Mouse (Mus musculus) B cell, adult 2 months (primary cell): ENCODE data around the gene Ncor1.
"Not testable (repeated sequence)": the region's sequence is repeated elsewhere in the genome, so short reads cannot be mapped to it uniquely, and the experiment has no call there.

Experiments
- DNase-seq, 2 experiments: peaks; one replicate each; pipeline ENCODE4 v3.0.0; 2022

The Ncor1 gene

DNA sequence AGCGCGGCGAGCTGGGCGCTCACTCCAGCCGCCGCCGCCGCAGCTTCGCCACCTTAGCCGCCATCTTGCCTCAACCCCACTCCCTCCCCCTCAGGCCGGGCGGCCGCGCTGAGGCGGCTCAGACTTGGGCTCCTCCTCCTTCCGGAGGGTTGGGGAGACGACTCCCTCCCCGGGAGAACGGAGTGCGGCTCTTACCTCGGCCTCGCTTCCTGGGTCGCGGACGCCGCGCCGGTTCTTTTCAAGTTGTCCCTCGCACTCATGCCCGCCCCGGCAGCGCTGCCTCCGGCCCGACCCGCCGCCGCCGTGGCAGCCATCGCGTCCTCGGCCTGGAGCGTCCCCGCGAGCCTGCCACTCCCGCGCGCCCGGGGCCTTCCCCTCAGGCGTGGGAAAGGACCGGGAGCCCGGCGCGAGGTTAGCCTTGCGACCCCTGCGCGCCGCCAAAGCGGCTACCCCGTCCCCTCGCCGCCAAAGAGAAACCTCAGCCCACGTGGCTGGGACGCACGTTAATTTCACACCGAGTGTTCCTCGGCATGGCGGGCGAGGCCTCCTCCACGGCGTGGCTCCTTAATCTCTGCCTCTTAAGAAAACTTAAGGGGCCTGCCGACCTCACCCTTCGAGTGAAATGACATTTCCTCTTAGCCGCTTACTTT, 975 bp downstream of the Ncor1 start:
- DNase-seq: peak; percentile 90

DNA sequence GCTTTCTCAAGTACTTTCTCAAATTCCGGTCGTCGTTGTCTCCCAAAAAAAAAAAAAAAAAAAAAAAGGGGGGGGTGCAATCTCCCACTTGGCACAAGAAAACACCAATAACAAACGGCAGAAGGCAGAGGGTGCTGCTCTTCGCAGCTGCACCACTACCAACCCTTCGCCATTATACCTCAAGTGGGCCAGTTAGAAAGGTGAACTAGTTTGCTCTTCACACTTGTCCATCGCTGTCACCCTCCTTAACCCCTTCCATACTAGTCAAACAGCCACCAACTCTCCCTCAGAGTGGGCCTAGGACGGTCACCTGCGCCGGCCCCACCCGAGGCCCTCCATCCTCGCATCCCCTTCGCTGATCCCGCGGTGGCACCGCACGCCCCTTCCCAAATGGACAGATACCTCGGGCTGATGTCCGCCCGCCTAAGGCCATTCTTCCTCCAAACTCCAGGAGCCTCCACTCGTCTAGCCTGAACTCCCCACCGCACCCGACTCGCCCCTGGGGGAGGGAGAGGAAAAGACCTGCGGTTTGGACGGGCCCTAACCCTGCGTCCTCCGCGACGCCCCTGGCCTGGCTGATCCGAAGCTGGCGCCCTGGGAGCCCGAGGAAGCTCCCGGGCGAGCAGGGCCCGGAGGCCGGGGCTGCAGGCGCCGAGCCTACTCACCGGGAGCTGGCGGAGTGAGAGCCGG, 1.7 kb downstream of the Ncor1 start:
- no peak for DNase-seq

DNA sequence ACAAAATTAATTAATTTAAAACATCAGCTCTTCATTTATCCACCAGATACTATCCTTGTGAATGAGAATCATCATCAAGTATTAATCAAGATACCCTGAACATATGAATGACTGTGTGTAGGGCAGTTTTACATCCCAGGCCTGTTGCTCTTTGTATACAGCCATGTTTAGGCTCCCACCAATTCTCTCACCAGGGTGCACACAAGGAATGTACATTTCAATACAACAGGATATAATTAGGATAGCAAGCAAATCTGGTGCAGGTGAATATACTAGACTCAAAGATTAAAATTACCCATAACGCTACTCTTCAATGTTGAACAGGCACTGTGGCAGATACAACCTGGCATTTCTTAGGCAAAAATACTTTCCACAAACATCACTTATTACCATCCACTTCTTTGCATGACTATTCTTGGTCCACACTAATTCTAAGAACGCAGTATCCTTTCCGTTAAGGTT, 2.3 kb downstream of the Ncor1 start:
- no peak for DNase-seq

DNA sequence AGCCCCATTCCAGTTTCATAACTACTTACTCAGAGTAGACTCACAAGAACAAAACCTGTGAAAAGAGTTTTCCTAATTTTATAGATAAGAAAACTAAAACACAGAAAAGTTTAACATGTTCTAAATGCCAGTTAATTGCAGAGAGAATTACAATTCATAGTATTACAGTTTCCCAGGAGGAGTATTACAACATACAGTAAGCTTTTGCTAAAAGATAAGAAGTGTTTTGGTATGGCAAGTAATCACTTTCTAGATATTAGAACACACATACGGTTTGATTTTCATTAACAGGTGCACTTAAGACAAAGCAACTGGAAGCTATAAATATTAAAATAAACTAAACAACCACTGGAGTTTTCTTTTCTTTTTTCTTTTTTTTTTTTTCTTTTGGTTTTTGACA, 3.1 kb downstream of the Ncor1 start:
- no peak for DNase-seq

DNA sequence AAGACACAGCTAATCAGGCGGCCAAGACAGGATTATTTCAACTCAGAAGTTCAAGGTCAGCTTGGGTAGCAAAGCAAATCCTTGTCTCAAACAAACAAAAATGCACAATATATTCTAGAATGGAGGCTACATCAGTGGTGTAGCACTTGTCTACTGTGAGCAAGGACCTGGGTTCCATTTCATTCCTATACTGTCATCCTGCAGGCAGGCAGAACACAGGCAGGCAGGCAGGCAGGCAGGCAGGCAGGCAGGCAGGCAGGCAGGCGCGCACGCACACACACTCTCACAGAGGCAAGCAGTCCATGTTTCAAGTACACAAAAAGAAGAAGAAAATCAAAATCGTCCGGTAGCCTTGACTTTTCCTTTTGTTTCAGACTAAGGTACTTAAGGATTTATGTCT, 9.4 kb downstream of the Ncor1 start:
- DNase-seq: no peak

DNA sequence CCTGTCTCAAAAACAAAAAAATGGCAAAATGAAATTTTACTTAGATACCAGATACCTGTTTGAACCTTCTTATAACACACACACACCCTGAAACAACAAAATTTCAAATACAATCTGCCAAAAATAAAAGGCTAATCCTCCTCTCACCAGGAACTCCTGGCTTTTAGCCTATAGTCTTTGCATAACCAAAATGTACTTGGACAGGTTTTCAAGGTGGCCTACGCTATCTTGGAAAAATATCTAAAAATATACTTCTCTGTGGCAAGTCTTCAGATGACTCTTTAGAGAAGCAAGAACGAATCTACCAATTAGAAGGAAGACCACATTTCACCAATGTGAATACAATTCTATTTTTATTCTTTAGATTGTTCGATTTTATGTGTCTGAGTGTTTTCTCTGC, 12.5 kb downstream of the Ncor1 start:
- no peak for DNase-seq

DNA sequence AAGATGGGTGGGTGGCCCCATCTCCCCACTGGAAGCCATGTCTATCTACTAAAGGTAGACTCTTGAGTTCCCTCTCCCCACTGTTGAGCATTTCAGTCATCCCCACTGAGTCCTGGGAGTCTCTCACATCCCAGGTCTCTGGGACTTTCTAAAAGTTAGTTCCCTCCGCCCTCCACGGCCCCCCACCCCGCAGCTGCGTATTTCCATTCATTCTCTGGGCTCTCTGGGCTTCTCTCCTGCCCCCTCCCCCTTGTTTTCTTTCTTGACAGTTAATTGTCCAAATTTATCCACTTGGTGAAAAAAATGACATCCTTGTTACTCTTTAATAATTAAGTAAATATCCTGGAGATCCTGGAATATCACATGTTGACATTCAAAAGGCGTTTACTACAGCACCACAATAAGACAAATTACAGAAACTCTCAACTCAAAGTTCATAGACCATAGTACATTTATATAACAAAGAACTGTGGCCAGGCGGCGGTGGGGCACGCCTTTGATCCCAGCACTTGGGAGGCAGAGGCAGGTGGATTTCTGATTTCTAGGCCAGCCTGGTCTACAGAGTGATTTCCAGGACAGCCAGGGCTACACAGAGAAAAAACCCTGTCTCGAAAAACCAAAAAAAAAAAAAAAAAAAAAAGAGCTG, 17.5 kb downstream of the Ncor1 start:
- DNase-seq: no peak

DNA sequence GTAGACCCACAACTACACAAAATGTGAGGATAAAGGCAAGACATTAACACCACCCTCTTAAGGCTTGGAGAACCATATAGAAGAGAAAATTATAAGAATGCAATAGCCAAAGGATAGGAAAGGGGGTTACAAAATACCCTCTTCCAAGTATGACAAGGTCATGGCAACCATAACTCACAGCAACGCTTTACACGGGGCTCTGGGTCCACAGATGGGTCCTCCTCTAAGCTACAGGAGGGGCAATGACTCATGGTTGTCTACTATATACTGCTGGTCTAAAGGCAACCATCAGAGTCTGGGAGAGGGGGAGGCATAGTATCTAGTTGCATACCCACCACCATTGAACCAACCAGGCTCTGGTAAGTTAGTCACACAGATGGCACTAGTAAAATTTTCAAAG, 26.1 kb downstream of the Ncor1 start:
- no peak for DNase-seq

DNA sequence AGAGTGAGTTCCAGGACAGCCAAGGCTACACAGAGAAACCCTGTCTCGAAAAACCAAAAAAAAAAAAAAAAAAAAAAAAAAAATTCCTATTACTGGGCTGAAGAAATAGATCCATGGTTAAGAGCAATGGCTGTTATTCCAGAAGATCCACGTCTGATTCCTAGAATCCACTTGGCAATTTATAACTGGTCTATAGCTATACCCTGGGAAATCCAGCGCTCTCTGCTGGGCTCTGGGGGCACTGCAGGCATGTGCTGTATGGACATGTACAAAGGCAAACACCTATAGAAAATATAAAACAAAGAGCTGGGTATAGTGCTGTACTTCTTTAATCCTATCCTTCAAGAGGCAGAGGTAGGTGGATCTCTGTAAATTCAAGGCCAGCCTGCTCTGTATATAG, 31.2 kb downstream of the Ncor1 start:
- peak; percentile 67 to 73 for DNase-seq

DNA sequence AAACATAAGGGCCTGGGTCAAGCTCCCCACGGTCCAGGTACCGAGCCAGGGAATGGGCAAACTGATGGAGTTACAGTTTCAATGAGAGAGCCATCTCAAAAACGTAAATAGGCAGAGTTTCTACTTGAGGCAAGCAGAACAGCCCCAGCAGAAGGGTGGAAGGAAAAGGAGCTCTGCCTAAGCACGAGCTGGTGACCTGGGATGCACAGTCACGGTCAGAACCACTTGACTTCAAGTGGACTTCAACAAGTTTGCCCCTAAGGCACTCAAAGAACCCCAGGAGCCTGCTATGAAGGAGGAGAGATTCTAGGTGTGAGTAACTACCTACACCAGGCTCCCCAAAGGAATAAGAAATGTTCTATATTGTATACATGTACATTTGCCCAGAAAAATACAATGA, 32.1 kb downstream of the Ncor1 start:
- no peak for DNase-seq

DNA sequence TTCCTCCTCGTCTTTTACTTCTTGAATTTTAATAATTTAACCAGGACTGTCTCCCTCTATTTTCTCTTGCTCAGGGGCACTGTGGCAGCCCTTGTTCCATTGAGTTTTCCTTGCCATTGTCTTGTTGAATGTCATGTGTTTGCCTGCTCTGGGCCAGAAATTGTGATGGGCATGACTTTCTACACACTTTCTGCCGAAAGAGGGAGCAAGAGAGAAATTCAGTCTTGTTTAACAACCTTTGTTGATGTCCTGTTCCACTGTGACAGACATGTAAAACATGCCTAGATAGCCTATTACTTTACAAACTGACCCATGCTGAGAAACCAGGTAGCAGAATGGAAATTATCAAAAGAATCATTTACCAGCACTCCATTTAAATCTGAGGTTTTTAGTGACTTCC, 33.8 kb downstream of the Ncor1 start:
- DNase-seq: no peak

DNA sequence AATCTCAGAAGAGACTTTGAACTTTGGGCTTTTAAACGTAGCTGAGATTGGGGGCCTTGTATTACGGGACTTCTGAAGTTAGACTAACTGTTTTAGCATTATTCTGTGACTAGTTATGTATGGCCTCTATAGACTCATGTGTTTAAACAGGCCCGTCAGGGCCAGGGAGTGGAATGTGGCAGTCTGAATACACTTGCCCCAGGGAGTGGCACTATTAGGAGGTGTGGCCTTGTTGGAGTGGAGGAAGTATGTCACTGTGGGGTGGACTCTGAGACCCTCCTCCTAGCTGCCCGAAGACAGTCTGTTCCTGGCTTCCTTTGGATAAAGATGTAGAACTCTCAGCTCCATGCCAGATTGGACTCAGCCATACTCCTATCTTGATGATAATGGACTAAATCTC, 43.3 kb downstream of the Ncor1 start:
- no peak for DNase-seq

DNA sequence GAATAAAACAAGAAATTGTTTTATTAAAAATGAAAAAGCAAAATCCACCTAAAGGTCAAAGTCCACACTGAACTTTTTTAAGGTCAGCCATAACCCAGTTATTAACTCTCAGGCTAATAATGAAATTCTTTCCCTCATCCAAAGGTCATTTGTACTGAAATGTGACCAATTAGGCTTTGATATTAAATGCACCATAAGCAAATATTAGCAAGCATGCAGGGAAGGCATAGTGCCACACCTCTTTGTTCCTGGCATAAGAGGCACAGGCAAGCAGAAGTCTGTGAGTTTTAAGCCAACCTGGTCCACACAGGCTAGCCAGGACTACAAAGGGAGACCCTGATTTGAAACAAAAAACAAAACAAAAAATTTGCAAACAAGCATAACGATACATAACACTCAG, 48.7 kb downstream of the Ncor1 start:
- no peak for DNase-seq

DNA sequence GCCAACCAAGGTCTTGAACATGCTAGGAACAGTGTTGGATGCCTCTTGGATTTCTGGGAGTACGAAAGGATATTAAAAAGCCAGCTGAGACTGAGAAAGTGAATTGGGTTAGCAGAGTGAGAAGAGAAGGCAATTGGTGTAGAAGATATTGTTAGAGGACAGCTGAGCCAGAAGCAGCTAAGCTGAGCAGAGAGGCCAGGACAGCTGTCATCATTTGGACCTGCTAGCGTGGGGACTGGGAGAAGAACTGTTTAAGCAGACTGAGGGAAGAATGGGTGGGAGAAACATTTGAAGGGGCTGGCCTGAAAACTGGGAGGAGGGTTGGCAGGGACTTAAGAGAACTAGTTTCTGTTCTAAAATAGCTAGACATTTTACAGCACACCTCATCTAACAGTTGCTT, 49.5 kb downstream of the Ncor1 start:
- no peak for DNase-seq

DNA sequence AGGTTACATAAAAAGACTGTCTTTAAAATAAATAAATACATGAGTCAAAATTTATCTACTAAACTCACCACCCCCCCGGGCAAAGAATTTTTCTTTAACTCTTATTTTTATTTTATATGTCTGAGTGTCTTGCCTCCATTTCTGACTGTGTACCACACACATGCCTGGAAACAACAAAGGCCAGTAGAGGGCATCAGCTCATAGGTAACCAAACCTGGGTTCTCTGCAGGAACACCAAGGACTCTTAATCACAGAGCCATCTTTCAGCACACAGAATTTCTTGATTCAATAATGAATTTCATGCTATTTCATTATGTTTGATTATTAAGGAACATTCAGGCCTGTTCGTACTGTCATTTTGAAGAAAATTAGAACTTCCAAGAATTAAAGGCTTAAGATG, 61.9 kb downstream of the Ncor1 start:
- peak; percentile 24 to 34 for DNase-seq

DNA sequence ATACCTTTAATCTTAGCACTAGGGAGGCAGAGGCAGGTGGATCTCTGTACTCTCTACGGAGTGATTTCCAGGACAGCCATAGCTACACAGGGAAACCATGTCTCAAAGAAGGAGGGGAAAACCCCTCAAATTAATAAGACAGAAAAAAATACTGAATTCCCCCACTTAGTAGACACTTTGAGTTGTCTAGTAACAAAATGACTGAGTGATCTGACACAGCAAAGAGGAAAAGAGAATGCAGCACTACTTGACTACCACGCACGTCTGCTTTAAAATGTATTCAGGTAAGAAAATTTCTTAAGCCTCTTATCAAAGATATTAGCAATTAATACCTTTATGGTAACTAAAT, 70.0 kb downstream of the Ncor1 start:
- DNase-seq: no peak

DNA sequence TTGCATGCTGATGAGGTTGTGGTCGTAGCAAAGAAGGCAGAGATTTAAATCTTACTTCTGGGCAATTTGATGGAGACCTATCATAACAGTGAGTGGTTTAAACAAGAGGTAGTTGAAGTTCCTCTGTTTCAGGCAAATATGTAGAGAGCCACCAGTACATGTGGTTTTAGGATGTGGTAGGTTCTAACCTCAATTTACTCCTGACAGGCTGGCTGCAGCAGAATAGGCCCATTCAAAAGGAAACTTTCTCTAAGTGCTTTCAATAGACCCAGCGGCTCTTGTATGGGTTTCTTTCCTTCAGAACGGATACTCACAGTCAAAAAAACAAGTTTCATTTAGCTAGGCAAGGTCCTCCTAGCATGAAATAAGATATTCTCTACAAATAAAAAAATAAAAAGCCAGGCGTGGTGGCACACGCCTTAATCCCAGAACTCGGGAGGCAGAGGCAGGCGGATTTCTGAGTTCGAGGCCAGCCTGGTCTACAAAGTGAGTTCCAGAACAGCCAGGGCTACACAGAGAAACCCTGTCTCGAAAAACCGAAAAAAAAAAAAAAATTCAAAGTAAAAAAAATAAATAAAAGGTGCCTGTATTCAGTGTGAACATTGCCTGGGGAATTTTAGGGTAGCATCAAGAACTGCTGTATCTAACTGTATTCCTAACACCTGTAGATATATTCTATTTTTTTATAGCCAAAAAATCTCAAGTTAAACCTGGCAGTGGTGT, 70.6 kb downstream of the Ncor1 start:
- DNase-seq: no peak

DNA sequence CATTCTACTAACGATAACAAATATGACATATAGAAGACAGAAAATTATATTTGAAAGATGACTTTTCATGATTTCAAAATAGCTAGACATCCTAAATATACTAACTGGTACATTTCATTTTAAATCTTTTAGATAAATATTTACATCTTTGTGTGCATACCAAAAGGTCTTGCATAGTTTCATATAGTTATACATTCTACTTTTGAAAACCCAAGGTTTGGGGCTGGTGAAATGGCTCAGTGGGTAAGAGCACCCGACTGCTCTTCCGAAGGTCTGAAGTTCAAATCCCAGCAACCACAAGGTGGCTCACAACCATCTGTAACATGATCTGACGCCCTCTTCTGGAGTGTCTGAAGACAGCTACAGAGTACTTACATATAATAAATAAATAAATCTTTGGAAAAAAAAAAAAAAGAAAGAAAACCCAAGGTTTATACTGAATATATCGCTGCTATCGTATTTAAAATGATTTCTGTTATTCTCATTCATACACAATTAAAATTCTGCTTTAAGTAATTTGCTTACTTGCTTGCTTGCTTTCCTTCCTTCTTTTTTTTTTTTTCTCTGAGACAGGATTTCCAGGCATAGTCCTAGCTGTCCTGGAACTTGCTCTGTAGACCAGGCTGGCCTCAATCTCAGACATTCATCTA, 81.0 kb downstream of the Ncor1 start:
- not testable (repeated sequence) for DNase-seq

DNA sequence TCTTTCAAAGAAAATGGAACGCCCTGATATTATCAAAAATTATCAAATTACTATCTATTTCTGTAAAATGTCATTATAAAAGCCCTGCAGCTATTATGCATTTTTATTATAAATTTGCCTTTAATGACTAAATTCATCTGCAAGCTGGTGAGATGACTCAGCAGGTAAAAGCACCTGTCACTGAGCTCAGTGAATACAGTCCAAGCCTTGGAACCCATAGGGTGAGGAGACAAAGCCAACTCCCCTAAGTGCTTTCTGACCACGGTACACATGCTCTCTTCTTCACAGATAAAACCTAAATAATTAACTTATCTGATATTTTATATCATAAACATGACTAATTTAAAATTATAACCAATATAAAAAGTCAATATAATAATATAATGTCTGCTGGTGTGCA, 86.6 kb downstream of the Ncor1 start:
- no peak for DNase-seq

DNA sequence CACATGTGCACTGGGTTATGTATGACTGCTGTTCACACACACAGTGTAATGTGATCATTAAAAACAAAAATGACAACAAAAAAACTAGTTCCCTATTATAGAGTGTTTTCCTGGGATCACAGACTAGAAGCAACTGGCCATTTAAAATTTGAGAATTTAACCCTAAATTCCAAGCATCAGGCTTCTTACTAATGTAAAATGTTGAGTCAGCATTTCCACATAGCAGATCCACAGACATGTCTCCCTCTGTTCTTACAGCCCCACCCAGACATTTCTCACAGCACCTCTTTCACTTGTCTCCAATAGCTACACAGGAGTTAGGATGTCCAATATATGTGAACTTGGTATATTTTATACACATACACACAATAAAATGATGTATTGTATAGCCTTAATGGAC, 88.4 kb downstream of the Ncor1 start:
- DNase-seq: no peak

DNA sequence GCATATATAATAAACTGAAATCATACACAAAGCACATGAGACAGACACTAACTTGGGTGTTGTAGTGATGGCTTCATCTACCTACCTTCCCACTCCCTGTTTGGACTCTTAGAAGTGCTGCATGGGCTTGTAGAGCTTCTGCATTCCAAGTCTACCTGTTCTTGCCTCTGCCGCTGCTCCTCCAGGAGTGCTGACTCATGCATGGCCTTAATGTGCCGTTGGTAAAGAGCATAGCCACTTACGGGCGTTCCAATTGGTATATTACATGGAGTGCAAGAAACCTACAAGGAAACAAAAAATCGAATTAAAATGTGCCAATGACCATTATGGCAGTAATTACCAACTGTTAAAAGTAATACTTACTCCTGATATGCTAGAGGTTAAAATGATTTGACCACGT, 91.5 kb downstream of the Ncor1 start:
- DNase-seq: no peak

DNA sequence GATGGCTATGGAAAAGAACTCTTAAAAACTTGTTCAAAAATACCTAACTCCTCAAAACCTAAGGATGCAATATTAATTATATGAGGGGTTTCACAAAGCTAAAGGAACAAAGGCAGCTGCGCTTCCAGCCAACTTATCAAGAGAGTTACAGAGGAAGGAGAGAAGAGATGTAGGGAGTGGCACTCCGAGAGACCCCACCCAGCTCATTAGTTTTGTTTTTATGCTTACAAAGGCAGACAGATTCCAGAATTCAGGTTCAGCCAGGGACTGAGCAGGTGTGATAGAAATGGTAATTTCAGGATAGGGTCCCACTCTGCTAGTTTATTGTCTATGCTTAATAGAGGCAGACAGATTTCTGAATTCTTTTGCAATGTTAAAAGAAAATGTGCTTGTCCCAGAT, 103.1 kb downstream of the Ncor1 start:
- DNase-seq: no peak

DNA sequence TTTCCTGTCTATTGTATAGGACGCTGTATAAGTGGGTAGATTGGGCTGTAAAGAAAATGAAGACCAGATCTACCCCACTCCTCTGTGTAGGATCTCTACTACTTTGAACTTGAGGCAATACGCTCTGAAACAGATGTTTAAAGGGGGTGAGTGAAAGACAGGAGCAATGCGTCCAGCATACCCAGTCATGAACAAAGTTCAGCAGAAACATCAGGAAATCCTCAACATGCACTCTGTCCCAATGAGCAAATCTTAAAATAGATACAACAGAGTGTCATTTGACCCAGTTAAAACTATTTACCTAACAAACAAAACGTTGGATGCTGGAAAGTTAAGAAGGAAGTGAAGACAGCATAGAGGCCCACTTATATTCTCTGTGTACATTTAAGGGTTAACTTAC, 106.4 kb downstream of the Ncor1 start:
- no peak for DNase-seq
